Mouse (Mus musculus): ENCODE results near the gene Aig1. TPM values are rescaled to one million over a fixed set of nuclear protein-coding genes. Genes with fewer than 3 reads are reported as not detected.

Gene Aig1
- polyA plus RNA-seq, 1 experiment from 2014 or later, result 30.9 TPM

GRCm38 (mm10) chr10:13687182-13687810 is 181.5 kb downstream of the Aig1 start:
- H3K4me2 ChIP-seq, result no peak overlapping the region
- no peaks in the 10 kb centered on the region for H3K9me3 ChIP-seq
- H3K4me1 ChIP-seq, result no peaks in the 10 kb centered on the region
- no peak overlapping the region for H3K4me3 ChIP-seq (replicated peaks)
- no peaks in the 10 kb centered on the region for H3K36me3 ChIP-seq (replicated peaks)
- ATAC-seq (ENCODE audit: low FRiP score), result no peak
- no peak overlapping the region for H3K27ac ChIP-seq
- 92% methylated on average over 8 of the region's 8 CpGs for WGBS
- H3K27me3 ChIP-seq, result no peaks in the 10 kb centered on the region
- no peak overlapping the region for H3K9ac ChIP-seq

GRCm38 (mm10) chr10:13686127-13686526 is 182.7 kb downstream of the Aig1 start:
- no peak for ATAC-seq (ENCODE audit: low FRiP score)
- Histone ChIP-seq H3K9ac (no peak overlapping the region), H3K4me2 (no peak overlapping the region), H3K4me3 (replicated peaks) (no peak overlapping the region), H3K36me3 (replicated peaks) (no peaks in the 10 kb centered on the region), H3K27me3 (no peaks in the 10 kb centered on the region), H3K9me3 (no peaks in the 10 kb centered on the region), H3K27ac (no peak overlapping the region), H3K4me1 (no peaks in the 10 kb centered on the region)
- 84% methylated on average over 5 of the region's 5 CpGs for WGBS

DNA sequence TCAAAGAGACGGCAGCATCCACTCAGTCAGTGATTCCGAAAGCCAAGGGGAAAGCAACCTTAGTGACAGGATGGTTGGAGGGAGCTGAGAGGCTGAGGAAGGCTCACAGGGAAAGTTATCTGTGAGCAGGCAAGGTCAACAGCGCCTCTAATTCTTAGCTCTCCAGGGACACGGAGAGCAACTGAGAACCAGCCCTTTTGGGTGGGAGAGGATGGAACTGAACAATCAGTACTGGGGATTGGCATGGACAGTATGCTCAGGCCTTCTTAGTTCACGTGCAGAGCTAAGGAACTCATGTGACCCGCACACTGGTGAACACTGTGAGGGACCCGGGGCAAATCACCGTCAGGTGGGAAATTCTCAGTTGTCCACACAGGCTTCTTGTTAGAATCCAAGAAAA is 183.4 kb downstream of the Aig1 start:
- H3K9ac ChIP-seq, result no peak overlapping the region
- no peaks in the 10 kb centered on the region for H3K27me3 ChIP-seq
- H3K4me1 ChIP-seq, result no peaks in the 10 kb centered on the region
- H3K36me3 ChIP-seq (replicated peaks), result no peaks in the 10 kb centered on the region
- no peak overlapping the region for H3K4me2 ChIP-seq
- no peak overlapping the region for H3K4me3 ChIP-seq (replicated peaks)
- no peak overlapping the region for H3K27ac ChIP-seq
- no peak for ATAC-seq (ENCODE audit: low FRiP score)
- 82% methylated on average over 8 of the region's 8 CpGs for WGBS
- H3K9me3 ChIP-seq, result no peaks in the 10 kb centered on the region

DNA sequence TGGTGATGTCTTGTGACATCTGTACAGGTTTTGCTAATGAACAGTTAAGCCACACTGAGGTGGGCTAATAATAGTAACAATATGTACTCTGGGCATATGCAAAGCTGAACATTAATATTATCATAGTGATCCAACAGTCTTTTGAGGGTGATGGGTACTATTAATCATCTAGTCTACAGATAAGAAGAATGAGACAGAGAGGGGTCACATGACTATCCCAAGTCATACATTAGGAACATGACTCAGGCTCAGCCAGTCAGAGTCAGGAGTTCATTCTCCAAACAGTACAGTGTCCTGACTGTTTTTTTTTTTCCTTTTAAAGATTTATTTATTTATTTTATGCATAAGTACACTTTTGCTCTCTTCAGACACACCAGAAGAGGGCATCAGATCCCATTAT is 184.3 kb downstream of the Aig1 start:
- no peak overlapping the region for H3K9ac ChIP-seq
- H3K27me3 ChIP-seq, result no peaks in the 10 kb centered on the region
- no peak overlapping the region for H3K4me2 ChIP-seq
- H3K9me3 ChIP-seq, result no peaks in the 10 kb centered on the region
- H3K4me3 ChIP-seq (replicated peaks), result no peak overlapping the region
- H3K36me3 ChIP-seq (replicated peaks), result no peaks in the 10 kb centered on the region
- ATAC-seq (ENCODE audit: low FRiP score), result no peak
- no peak overlapping the region for H3K27ac ChIP-seq
- H3K4me1 ChIP-seq, result no peaks in the 10 kb centered on the region

DNA sequence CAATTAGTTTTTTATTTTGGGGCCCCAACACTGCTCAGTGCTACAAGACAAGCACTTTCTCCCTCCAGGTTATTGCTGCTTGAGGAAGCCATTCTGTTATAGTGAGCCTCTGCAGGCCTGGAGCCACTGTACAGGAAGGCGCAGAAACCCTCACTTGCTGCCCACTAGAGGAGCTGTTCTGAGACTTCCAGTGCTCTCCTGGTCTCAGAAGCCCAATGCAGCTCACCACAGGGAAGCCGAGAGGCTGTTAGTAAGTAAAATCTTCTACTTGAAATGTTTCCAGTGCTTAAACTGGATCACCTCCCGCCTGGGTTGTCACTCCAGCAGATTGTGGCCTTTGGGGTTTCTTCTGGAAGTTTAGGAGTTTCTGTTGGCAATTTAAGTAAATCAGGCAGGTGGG is 186.2 kb downstream of the Aig1 start:
- Histone ChIP-seq H3K9me3 (no peaks in the 10 kb centered on the region), H3K9ac (no peak overlapping the region), H3K4me1 (no peaks in the 10 kb centered on the region), H3K27ac (no peak overlapping the region), H3K27me3 (no peaks in the 10 kb centered on the region), H3K36me3 (replicated peaks) (no peaks in the 10 kb centered on the region), H3K4me3 (replicated peaks) (no peak overlapping the region), H3K4me2 (no peak overlapping the region)
- 0 out of 2 replicates have a peak, but pooled peaks have one; percentile 44 for ATAC-seq (ENCODE audit: low FRiP score)
- 63% methylated on average over 3 of the region's 3 CpGs for WGBS

DNA sequence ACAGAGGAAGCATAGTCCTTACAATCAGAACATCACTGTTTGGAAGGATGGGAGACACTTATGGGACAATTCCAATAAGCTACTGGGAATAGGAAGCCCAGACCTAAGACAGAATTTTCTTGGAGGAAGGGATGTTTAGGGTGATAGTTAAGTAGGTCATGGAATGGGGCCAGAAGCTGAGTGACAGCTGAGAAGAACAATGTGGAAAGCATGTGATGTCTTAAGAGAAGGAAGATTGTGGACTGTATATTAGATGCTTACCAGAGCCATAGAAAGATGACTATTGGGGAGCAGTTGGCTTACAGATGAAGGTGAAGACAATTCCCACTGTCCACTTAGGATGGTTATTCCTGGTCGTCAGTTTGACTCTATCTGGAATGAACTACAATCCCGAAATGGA is 191.3 kb downstream of the Aig1 start:
- WGBS, result 91% methylated on average over 2 of the region's 2 CpGs
- Histone ChIP-seq H3K4me1 (peaks cover 6% of the 10 kb centered on the region), H3K27me3 (no peaks in the 10 kb centered on the region), H3K36me3 (replicated peaks) (no peaks in the 10 kb centered on the region), H3K4me2 (no peak overlapping the region), H3K9me3 (no peaks in the 10 kb centered on the region), H3K9ac (no peak overlapping the region), H3K4me3 (replicated peaks) (no peak overlapping the region), H3K27ac (no peak overlapping the region)
- no peak for ATAC-seq (ENCODE audit: low FRiP score)

DNA sequence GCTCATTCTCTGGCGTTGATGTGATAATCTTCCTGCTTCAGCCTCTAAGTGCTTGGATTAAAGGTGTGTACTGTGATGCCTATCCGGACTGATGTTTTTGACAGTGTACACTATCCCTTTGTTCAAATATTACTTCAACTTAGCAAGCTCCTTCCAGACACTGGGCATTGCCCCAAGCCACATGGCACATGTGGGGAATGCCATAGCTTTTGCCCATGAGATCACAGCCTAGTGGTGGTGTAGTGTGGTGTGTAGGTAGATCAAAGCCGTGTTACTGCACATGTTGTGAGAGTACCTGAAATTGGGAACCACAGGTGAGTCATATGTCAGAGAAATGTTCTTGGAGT is 193.8 kb downstream of the Aig1 start:
- 67% methylated on average over 3 of the region's 3 CpGs for WGBS
- Histone ChIP-seq H3K27me3 (no peaks in the 10 kb centered on the region), H3K9me3 (no peaks in the 10 kb centered on the region), H3K4me3 (replicated peaks) (no peak overlapping the region), H3K4me1 (peaks cover 6% of the 10 kb centered on the region), H3K27ac (no peak overlapping the region), H3K36me3 (replicated peaks) (no peaks in the 10 kb centered on the region), H3K4me2 (no peak overlapping the region), H3K9ac (no peak overlapping the region)
- peak; percentile 27; the same call in 1 of the 2 replicates for ATAC-seq (ENCODE audit: low FRiP score)

GRCm38 (mm10) chr10:13674304-13675032 is 194.3 kb downstream of the Aig1 start:
- Histone ChIP-seq H3K9ac (no peak overlapping the region), H3K36me3 (replicated peaks) (no peaks in the 10 kb centered on the region), H3K4me1 (peaks cover 6% of the 10 kb centered on the region), H3K9me3 (no peaks in the 10 kb centered on the region), H3K27ac (no peak overlapping the region), H3K4me3 (replicated peaks) (no peak overlapping the region), H3K27me3 (no peaks in the 10 kb centered on the region), H3K4me2 (no peak overlapping the region)
- WGBS, result 52% methylated on average over 7 of the region's 7 CpGs
- ATAC-seq (ENCODE audit: low FRiP score), result no peak

- Histone ChIP-seq H3K27me3 (no peaks in the 10 kb centered on the region), H3K4me1 (no peaks in the 10 kb centered on the region), H3K9ac (no peak overlapping the region), H3K9me3 (no peaks in the 10 kb centered on the region), H3K27ac (no peak overlapping the region), H3K36me3 (replicated peaks) (no peaks in the 10 kb centered on the region), H3K4me2 (no peak overlapping the region), H3K4me3 (replicated peaks) (no peak overlapping the region)
- WGBS, result 88% methylated on average over 10 of the region's 10 CpGs
- no peak for ATAC-seq (ENCODE audit: low FRiP score)
These were observed 201.5 kb downstream of the Aig1 start for GRCm38 (mm10) chr10:13667166-13667696.

- Histone ChIP-seq H3K27ac (no peak overlapping the region), H3K36me3 (replicated peaks) (no peaks in the 10 kb centered on the region)
- ATAC-seq (ENCODE audit: low FRiP score), result no peak
These were observed 205.3 kb downstream of the Aig1 start for GRCm38 (mm10) chr10:13663476-13663875.

GRCm38 (mm10) chr10:13659778-13660177 is 209.0 kb downstream of the Aig1 start:
- Histone ChIP-seq H3K4me3 (replicated peaks) (no peak overlapping the region), H3K27me3 (no peaks in the 10 kb centered on the region), H3K9me3 (no peaks in the 10 kb centered on the region), H3K36me3 (replicated peaks) (no peaks in the 10 kb centered on the region), H3K4me1 (no peaks in the 10 kb centered on the region), H3K9ac (no peak overlapping the region), H3K27ac (no peak overlapping the region), H3K4me2 (no peak overlapping the region)
- 15% methylated on average over 2 of the region's 2 CpGs for WGBS
- no peak for ATAC-seq (ENCODE audit: low FRiP score)

More at GRCm38 (mm10) chr10:13663476-13663875, 205.3 kb downstream of the Aig1 start:
- no peaks in the 10 kb centered on the region for H3K27me3 ChIP-seq
- no peaks in the 10 kb centered on the region for H3K9me3 ChIP-seq
- H3K4me3 ChIP-seq (replicated peaks), result no peak overlapping the region
- H3K9ac ChIP-seq, result no peak overlapping the region
- no peaks in the 10 kb centered on the region for H3K4me1 ChIP-seq
- no peak overlapping the region for H3K4me2 ChIP-seq

DNA sequence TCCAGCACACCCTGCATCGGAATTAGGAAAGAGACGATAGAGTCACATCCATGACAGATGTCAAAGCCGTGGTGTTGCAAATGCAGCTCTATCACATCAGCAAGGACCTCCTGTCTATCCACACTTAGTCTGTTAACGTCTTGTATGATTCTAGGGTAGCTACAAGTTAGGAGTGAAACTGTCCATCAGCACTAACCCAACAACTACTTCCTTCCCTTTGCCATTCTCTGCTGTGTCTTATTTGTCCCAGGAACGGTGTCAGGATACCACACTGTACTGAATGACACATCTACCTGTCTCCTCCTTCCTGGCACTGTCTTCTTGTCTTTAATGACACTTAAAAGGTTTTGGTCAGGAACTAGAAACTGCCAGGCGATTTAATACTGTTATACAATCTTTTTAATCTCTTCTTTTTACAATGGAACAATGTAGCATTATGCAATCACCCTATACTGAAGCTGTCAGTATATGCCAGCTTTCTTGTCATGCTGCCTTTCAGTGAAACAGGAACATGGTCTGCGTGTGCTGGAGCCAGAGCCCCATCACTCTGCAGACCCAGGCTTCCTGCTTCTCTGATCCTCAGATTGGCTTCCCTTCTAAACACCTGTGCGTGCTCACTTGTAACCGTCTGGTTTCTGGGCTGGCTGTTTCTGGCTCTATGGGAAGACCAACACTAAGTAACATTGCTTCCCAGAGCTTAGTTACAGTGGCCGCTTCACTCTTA is 214.9 kb downstream of the Aig1 start:
- H3K4me3 ChIP-seq (replicated peaks), result no peak overlapping the region
- H3K9me3 ChIP-seq, result no peaks in the 10 kb centered on the region
- no peaks in the 10 kb centered on the region for H3K4me1 ChIP-seq
- H3K4me2 ChIP-seq, result no peak overlapping the region
- no peak overlapping the region for H3K9ac ChIP-seq
- WGBS, result 87% methylated on average over 10 of the region's 10 CpGs
- no peak for ATAC-seq (ENCODE audit: low FRiP score)
- H3K36me3 ChIP-seq (replicated peaks), result no peaks in the 10 kb centered on the region
- H3K27me3 ChIP-seq, result no peaks in the 10 kb centered on the region
- H3K27ac ChIP-seq, result no peak overlapping the region
